Mouse (Mus musculus): ENCODE results near the gene Prl. TPM values are rescaled to one million over a fixed set of nuclear protein-coding genes. Genes with fewer than 3 reads are reported as not detected.

The Prl gene
- polyA plus RNA-seq (2014; fragmentation: Illumina TruSeq; extraction: RNeasy Lipid Tissue Mini Kit (QIAGEN cat#74804); ENCODE audit: low replicate concordance): not detected

DNA sequence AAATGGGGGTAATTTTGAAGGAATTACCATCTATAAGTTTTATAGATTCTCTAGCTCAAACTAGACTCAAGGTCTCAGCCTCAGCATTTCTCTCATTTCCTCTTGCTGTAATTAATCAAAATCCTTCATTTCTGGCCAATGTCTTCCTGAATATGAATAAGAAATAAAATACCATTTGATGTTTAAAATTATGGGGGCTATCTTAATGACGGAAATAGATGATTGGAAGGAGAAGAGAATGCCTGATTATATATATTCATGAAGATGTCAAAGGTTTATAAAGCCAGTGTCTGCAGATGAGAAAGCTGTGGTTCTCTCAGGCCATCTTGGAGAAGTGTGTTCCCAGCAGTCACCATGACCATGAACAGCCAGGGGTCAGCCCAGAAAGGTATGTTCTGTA is at the start of gene Prl:
Gene Prl, plus strand, starts transcription at position 301 of the 400 bp plus-strand sequence.

DNA sequence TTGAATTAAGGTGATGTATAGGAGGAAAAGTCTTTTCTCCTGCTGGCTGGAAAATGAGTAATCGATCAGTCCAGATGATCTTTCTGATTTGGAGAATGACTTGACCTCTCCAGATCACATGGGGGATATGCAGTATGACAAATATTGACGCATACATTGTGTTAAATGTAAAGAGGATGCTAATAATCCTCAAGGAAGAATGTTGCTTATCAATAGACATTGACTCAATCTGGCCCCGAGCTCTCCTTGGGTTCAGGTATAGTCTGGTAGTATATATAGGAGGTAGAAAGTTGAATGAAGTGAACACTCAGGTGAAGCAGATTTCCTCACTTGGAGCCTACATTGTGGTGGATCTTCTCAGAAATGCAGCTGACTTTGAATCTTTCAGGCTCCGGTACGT is 36.5 kb downstream of the Prl start, which contains the start of gene Prl3d1:
Gene Prl3d1, plus strand, starts transcription at position 301 of the 400 bp plus-strand sequence.

Other genes starting within 250 kb of the Prl start
- not detected for gene Prl3d1, start 36.6 kb downstream of the Prl start, polyA plus RNA-seq (2014; fragmentation: Illumina TruSeq; extraction: RNeasy Lipid Tissue Mini Kit (QIAGEN cat#74804); ENCODE audit: low replicate concordance)
- not detected for gene Prl3d2, start 64.1 kb downstream of the Prl start, polyA plus RNA-seq (2014; fragmentation: Illumina TruSeq; extraction: RNeasy Lipid Tissue Mini Kit (QIAGEN cat#74804); ENCODE audit: low replicate concordance)
- not detected for gene Prl3d3, start 99.2 kb downstream of the Prl start, polyA plus RNA-seq (2014; fragmentation: Illumina TruSeq; extraction: RNeasy Lipid Tissue Mini Kit (QIAGEN cat#74804); ENCODE audit: low replicate concordance)
- not detected for gene Prl3c1, start 139.1 kb downstream of the Prl start, polyA plus RNA-seq (2014; fragmentation: Illumina TruSeq; extraction: RNeasy Lipid Tissue Mini Kit (QIAGEN cat#74804); ENCODE audit: low replicate concordance)
- gene Prl3b1, start 184.3 kb downstream of the Prl start, polyA plus RNA-seq (2014; fragmentation: Illumina TruSeq; extraction: RNeasy Lipid Tissue Mini Kit (QIAGEN cat#74804); ENCODE audit: low replicate concordance): not detected
- not detected for gene Prl3a1, start 201.9 kb downstream of the Prl start, polyA plus RNA-seq (2014; fragmentation: Illumina TruSeq; extraction: RNeasy Lipid Tissue Mini Kit (QIAGEN cat#74804); ENCODE audit: low replicate concordance)

Measured in small intestine, adult 10 weeks (tissue).